Mouse (Mus musculus): ENCODE data around the gene Dnaaf1.
A peak's percentile ranks its signal among the peaks of the same experiment; 100 is the strongest.

The Dnaaf1 gene

DNA sequence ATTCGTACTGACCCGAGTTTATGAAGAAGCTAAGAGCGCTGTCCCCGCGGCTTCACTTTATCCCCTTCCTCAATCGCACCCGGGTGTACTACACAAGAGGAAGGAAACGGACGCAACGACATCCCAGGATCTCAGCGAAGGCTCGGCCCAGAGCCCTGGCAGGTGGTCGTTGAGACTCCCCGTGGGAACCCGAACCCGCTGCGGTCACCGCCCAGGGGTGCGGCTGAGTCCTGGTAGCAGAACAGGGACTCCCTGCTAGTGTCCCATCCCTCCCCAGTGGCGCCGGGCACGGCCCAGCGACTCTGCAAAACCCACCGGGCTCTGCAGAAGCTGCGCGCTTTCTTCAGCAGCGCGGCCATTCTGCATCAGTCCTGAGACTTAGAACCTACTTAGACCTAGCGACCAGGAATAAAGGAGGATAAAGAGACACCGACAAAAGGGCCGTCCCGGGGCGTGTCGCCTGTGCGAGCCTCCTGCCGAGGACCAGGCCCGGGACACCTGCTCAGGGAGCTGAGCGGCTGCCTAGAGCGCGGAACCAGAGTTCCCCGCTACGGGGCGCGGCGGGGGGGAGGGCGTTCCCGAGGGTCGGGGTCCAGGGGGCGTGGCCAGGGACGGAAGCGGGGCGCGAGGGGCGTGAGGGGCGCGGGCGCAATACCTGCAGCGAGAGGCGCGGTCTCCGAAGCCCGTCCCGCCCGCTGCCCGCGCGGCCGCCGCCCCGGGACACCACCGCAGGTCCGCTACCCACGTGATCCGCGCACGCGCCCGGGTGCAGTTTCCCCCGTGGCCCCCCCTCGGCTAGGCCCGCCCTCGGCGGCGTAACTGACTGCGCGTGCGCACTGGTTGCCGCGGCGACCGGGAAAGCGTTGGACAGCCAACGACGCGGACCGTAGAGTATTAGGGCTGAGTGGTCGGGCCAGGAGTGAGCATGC is at the start of gene Dnaaf1, which contains the start of gene Hsdl1:
Dnaaf1 (plus strand) TSS at position 799 of the 929 bp plus-strand sequence.
Hsdl1 (minus strand) TSS at position 747 of the 929 bp plus-strand sequence.
- peak; percentile 93 for DNase-seq (ENCODE audit: extremely low spot score)

DNA sequence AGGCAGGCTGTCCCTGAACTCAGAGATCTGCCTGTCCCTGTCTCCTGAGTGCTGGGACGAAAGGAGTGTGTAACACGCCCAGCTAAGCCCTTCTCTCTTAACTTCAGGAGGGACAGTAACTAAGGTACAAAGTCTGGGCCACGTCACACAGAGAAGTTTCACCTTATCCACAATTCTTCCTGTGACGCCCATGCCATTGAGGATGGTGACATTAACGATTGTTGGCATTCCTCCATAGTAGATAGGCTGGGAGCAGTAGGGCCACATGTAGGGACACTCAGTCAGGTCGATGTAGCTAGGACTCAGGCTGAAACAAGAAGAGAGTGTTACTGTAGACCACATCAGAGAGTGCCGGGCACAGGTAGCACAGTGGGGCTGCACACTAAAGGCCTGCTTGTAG is 46.3 kb upstream of the Dnaaf1 start:
- DNase-seq (ENCODE audit: extremely low spot score), result no peak

DNA sequence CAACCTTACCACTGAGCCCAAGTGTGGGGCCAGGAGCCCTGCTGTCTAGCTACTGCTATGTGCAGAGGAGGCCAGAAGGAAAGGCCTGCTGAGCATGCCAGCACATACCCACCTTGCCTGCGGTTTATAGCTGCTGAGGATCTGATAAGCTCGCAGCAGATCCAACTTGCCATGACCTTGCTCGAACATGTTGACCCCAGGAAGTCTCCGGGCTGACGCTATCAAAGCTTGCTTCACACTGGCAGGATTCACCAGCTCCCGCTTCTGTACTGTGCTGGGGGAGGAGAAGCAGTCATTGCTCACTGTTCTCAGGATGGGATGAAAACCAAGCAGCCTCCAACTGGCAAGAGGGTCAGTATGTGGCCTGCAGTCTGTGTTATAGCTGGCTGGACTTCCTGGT is 44.1 kb upstream of the Dnaaf1 start:
- DNase-seq (ENCODE audit: extremely low spot score), result no peak

DNA sequence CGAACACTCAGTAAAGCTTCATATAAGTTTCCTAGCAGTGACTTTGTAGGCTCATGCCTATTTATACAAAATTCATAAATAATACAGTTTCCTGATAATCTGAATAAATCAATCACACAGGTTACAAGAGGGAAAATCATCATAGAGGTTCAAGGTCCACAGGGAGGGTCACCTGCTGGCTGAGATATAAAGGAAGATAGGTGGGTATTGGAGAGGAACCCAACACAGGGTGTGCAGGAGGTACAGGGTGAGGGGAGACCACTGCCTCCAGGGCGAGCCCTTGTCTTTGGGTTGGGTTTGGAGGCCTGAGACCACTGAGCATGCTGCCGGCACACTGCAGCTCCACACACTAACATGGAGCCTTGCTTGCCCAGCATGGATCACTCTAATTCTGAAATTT is 43.6 kb upstream of the Dnaaf1 start:
- no peak for DNase-seq (ENCODE audit: extremely low spot score)

DNA sequence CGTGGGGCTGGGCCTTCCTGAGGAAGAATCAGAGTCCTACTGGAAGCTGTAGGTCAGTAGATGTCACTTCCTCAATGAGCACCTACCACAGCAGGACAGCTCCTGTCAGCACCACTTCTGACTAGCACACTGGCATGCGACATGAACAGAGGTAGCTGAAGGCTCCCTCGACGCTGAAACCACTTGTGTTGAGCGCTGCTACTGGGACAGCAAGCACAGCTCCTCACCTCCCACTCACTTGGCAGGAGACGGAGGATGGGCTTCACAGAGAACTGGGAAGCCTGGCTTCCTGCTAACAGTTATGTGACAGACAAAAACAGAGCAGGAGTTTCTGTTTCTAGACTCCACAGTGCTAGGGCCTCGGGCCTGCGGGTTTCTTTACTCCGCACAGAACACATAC is 43.1 kb upstream of the Dnaaf1 start:
- DNase-seq (ENCODE audit: extremely low spot score), result no peak

DNA sequence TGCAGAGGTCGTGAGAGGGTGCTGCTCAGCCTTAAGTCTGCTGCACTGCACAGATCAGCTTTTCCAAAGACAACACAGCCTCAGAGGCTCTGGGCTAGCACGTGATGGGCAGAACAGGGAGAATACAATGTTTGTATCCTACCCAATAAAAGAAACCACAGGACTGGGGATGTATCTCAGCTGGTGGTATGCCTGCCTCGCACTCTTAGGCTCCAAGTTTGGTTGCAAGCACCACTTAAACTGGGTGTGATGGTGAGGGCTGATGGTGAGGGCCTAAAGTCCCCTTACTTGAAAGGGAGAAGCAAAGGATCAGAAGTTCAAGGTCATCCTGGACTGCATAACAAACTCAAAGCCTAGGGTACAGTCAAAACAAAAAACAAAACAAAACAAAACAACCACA is 30.4 kb upstream of the Dnaaf1 start:
- no peak for DNase-seq (ENCODE audit: extremely low spot score)

DNA sequence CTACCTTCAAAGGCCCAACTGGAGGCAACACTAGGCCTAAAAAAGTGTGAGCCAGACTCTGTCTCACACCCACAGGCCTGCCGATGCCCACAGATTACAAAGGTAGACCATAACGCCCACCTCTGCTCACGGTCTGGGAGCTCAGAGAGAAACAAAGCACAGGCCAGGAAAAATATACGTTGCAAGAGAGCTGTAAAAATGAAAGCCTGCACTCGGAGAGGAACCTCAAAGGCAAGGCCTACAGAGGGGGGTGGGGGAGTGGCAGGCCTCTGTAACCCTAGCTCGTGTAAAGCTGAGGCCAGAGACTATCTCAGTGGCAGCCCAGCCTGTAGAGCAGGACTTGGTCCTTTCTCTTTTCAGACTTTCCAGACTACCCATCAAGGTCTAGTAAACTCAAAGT is 29.9 kb upstream of the Dnaaf1 start:
- DNase-seq (ENCODE audit: extremely low spot score), result no peak

DNA sequence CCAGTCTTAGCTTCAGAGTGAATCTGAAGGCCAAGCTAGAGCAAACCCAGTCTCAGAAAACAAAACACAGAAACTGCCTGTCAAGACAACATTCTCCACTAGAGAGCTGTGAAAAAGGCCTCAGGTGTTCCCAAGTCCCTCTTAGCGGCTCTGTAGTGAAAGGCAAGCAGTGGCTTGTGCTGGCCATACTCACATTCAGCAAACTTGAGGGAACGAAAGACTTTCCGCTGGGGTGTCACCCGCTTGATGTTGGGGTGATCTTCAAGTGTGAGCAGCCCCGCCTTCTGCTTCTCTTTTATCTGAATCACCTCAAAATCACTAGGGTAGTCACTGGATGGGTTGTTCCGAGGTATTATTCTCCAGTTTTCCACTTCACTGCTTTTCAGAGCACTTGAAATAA is 29.2 kb upstream of the Dnaaf1 start:
- no peak for DNase-seq (ENCODE audit: extremely low spot score)

DNA sequence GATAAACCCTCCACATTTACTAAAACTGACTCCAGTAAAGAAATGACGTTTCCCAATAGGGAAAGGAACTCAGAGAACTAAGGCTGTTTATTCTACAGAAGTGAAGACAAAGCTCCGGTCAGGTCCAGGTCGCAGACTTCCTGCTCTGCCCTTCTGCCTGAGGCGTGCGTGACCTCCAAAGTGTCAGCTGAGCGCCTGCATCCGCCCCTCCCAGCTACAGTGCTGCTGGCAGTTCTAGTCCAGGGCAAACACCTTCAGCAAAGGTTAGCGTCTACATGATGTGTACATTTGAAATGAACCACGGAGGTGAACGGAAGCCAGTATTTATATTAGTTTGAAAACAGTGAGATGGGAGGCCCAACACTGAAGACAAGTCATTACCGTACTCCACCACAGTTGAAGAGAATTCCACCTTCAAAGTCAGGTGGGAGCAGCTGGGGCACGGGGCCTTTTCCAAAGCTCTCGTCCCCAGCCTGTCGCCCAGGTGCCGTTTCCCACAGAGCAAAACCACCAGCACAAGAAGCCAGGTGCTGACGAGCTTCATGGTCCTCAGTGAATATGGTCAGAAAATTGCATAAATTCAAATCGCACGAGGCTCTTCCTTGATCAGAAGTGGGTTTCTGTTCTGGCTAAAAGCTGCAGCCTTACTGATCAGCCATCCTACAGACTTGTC is 27.9 kb upstream of the Dnaaf1 start:
- no peak for DNase-seq (ENCODE audit: extremely low spot score)

DNA sequence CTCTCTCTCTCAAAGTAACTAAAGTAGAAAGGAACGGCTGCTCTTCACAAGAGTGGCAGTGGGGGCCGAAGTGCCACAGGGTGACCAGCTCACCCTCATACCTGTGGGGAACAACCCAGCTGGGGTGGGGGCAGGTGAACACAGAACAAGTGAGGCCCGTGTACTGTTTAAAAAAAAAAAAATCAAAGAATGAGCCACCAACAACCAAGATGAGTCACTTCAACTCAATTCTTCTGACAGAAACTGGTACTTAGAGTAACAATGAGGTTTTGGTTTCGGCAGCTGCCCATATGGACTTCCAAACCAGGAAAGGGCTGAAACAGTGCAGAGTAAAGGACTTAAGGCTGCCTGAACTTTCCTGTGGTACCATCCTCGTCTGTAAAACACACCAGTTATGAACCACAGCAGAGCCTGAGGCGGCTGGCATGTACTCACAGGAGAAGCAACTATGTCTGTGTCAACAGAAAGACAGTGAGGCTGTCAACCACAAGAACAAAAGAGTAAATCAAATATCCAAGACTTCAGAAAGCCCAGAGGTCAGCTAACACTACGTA is 26.4 kb upstream of the Dnaaf1 start:
- no peak for DNase-seq (ENCODE audit: extremely low spot score)

DNA sequence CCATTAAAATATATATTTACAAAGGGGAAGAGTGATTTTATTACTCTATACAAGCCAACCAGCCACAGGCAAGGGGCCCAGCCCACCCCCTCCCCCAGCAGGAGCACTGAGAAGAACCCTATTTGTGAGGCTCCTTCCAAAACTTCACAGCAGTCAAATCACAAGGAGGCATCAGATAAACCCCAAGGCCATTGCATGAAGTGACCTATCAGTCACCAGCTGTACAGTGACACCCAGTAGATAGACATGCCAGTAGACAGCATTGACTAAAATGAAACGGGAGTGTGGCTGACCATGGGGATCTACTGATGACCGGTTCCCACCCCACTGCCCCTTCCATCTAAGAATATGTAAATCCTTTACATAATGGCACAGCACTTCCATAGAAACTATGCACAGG is 22.1 kb upstream of the Dnaaf1 start:
- no peak for DNase-seq (ENCODE audit: extremely low spot score)

DNA sequence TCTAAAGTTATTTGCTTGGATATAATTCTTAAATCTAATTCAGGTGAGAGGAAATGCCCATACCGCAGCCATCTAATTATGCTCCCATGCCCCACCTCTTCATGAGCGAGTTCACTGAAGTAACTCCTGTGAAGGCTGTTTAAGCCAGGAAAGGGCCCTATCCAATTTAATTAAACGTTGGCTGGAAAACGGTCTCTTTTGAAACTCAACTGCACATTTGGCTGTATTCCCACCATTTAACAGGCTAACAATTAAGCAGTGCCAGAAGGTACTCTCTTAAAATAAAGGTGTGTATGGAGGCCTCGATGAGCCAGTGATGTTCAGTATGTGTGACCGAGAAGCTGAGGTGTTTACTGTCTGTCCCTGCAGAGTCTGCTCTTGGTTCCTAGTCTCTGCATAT is 19.2 kb upstream of the Dnaaf1 start:
- no peak for DNase-seq (ENCODE audit: extremely low spot score)

DNA sequence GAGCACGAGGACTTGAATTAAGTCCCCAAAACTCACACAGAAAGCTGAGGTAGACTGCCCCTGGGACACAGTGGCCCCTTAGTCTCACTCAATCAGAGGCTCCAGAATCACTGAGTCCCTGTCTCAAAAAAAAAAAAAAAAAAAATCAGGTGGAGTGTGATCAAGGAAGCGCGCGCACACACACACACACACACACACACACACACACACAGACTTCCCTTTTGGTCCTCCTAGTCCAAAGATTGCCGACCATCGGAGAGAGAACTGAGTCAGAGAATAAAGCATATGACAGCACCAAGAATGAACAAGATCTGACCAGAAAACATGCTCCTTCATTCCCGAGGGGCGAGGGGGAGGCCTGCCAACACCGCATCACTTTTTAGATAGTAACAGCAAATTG is 17.9 kb upstream of the Dnaaf1 start:
- no peak for DNase-seq (ENCODE audit: extremely low spot score)

DNA sequence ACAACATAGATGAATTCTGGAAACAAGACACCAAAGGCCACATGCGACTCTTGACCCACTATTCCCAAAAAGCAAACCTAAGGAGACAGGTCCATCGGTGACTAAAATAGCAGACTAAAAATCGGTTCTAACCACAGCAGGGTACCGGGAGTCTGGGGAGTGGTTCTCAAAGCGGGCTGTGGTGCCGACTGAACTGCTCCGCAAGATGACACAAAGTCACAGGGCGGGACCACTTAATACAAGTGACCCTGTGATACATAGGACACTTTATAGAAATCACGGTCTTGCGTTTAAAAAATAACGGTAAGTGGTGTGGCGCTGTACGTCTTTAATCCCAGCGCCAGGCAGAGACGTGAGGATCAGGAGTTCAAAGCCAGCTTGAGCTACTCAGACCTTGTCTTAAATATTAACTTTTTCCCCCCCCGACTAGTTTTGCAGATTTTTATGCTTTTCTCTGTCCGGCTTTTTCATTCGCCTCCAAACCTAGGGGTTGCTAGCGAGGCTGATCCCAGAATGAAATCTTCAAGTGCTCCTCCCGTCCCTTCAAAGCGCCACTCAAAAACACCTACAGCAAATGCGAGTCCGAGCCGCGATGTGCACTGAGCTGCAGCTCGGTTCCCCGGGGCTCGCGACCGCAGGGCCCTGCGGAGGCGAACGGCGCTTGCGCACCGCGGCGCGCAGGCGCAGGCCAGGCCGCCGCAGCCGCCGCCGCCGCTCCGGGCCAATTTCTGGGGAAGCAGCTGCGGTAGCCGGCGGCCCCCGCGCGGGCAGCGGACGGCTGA is 17.0 kb upstream of the Dnaaf1 start:
- no peak for DNase-seq (ENCODE audit: extremely low spot score)

DNA sequence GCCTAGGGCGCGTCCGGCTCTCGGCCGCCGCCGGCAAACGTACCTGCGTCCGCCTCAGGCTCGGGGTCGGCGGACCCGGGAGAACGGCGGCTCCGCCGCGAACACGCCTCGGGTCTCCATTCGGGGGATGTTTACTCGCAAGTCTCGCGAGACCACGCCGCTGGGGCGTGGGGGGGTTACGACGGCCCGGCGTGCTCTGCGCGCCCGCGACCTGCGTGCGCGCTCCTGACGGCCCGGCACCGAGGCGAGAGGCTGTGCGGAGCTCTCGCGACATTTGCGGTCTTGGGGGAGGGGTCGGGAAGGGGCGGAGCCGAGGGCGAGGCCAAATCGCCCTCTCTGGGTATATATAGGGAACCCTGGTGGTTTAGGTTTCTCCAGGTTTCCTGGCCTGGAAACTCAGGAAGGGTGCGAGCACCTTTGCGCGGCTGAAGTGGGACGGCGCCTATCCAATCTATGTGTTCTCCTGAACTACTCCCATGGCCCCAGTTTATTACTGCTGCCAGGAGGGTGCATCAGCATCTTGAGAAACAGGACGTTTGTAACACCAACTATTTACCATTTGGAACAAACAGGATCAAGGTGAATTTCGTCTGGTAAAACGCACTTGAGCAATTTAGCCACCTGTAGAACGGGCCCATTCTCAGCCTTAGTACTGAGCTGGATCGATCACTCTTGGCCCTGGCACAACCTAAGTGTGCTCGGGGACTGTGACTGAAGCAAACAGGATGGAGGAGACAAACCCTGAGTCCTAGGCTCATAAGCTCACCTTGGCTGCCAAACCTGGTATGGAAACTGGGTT is 16.2 kb upstream of the Dnaaf1 start, which contains the start of gene Mbtps1:
Mbtps1 (minus strand) TSS at position 133 of the 799 bp plus-strand sequence.
- peak; percentile 100 for DNase-seq (ENCODE audit: extremely low spot score)

DNA sequence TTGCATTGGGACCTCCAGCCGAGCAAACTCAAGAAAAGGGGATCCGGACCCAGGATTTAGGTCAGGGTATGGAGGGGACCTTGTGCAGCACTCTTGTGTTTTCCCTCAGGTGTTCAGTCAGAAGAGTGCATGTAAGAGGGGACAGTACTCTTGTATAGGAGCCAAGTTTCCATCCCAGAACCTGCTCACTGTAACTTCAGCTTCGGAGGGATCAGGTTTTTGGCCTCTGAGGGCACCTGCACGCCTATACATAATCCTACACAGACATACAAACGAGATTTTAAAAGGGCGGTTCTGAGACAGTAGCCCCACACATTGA is 15.7 kb upstream of the Dnaaf1 start:
- DNase-seq (ENCODE audit: extremely low spot score), result no peak

DNA sequence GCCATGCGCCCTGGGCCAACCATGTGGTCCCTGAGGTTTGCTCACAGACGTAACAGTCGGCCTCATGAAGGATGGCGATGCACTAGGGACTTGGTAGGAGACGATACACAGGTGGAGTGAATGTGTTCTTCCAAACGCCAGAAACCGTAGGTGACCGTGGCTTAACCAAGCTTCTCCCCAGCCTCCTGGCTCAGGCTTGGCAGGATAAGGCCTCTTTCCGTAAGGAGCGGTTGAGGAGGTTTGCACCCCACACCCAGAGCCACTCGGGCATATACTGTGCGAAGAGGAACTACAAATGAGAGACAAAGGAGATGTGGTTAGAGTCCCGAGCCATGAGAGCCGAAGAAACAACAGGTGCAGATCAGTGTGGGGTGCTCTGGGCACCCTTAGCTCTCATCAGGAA is 11.2 kb upstream of the Dnaaf1 start:
- no peak for DNase-seq (ENCODE audit: extremely low spot score)

DNA sequence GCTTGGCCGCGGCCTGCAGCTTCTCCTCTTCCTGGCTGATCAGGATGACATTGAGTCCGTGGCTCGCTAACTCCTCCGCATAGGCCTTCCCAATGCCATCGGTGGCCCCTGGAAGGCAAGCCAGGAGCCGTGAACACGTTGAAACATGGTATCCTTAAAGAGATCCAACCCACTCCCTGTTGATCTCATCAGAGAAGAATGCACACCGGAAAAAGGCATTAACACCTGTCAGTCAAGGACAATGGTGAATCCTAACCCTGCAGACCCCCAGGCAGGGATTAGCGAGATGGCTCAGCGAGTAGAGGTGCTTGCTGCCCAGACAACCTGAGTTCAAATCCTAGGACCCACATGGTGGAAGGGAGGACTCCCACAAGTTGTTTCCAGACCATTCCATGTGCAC is 8.7 kb upstream of the Dnaaf1 start:
- no peak for DNase-seq (ENCODE audit: extremely low spot score)

DNA sequence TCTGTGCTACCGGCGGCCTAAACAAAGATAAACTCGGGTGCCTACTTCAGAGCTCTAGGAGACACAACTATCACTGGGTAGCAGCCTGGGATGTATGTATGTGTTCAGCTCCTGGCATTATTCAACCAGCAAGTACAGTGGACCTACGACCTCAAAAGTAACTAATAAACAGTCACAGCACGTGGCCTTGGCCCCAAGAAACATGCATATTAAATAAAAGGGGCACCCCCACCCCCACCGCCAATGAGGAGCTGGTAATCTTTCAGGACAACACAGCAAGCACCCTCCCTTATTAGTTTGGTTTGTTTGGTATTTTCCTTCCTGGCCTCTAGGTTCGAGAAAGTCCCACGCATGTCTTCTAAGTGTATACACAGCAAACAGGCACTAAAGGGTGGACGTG is 6.8 kb upstream of the Dnaaf1 start:
- DNase-seq (ENCODE audit: extremely low spot score), result no peak

DNA sequence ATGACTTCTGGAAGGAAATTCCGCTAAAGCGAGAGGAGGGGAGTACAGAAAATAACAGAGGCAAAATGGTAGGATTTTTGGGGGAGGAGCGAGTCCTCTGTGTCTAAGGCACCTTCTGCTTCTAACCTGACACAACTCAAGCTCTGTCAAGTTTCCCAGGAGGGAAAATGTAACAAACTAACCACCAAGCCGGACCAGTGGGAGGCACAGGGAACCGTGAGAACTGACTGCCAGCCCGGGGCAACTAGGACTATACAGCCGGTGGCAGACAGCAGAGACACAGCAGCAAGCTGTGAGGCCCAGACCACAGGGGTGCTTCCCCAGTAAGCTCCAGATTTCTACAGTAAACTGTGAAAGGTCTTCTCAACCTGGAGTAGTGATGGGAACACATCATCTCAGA is 6.1 kb upstream of the Dnaaf1 start:
- DNase-seq (ENCODE audit: extremely low spot score), result no peak

DNA sequence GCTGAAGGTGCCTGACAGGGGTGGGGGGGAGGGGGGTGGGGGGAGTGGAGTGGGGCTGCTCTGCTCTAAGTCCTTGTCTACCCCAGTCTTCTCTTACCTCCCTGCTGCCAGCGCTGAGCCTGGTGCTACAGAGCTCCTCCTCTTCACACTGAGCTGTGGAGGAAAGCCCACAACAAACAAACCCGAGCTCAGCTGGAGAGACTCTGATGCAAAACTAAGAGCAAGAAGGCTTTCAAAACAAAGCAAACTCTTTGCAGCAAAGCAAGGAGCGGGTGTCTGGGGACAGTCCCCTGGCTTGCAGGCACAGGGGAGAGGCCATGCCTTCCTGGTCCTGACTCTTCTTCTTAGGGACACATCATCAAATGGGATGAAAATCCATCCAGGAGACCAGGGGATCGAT is 5.2 kb upstream of the Dnaaf1 start:
- DNase-seq (ENCODE audit: extremely low spot score), result no peak
